Mouse (Mus musculus) small intestine, adult 2 months (tissue): Measurements from ENCODE around the gene Gm7073. TPM values are rescaled to one million over a fixed set of nuclear protein-coding genes. Genes with fewer than 3 reads are reported as not detected.

Experiments used
- H3K27ac ChIP-seq: fragments of 200-500 bp; 2 replicates; pipeline ENCODE4 v1.5.1; 2012; ENCODE audit warnings: low read depth, low read length, control low read depth, inconsistent platforms; ENCODE audit not compliant: insufficient read depth
- H3K27me3 ChIP-seq: fragments of 200-500 bp; 2 replicates; pipeline ENCODE4 v1.6.1; 2012; ENCODE audit warnings: mild to moderate bottlenecking, moderate library complexity, low read length, inconsistent platforms; ENCODE audit not compliant: control insufficient read depth, insufficient read depth
- H3K36me3 ChIP-seq: fragments of 200-500 bp; 2 replicates; pipeline ENCODE4 v1.6.1; 2012; ENCODE audit warnings: mild to moderate bottlenecking, low read length, control low read depth, inconsistent platforms; ENCODE audit not compliant: control insufficient read depth, insufficient read depth
- H3K4me1 ChIP-seq: fragments of 200-500 bp; 2 replicates; pipeline ENCODE4 v1.6.1; 2012; ENCODE audit warnings: low read length, inconsistent platforms, mixed read lengths; ENCODE audit not compliant: control insufficient read depth, insufficient read depth, insufficient read length
- H3K4me3 ChIP-seq: fragments of 200-500 bp; 2 replicates; pipeline ENCODE4 v1.5.1; 2012; ENCODE audit warnings: low read depth, mild to moderate bottlenecking, control low read depth, inconsistent platforms, low read length, moderate library complexity
- CTCF ChIP-seq: fragments of 200-500 bp; IDR thresholded peaks from 2 replicates; pipeline ENCODE4 v1.5.1; 2012; ENCODE audit warnings: low read depth, mild to moderate bottlenecking, control low read depth, inconsistent platforms, low read length, moderate library complexity, mixed read lengths; ENCODE audit not compliant: insufficient replicate concordance, insufficient read length; ENCODE audit errors: extremely low read depth
- POLR2A ChIP-seq: fragments of 200-500 bp; IDR thresholded peaks from 2 replicates; pipeline ENCODE4 v1.6.1; 2012; ENCODE audit warnings: low read depth, mild to moderate bottlenecking, control low read depth, inconsistent platforms, low read length, moderate library complexity
- WGBS: fragments of 180-500 bp; shearing (Covaris S2); methylation state at CpG from one replicate; pipeline ENCODE4 v1.1.7; 2018; 5-methylcytosine and 5-hydroxymethylcytosine counted together
- polyA plus RNA-seq: library from polyadenylated mRNA; depleted of rRNA; stranded (reverse); fragments of >200 nt; gene quantifications from 2 replicates; pipeline ENCODE4 v1.2.3, GENCODE M21; 2012; rRNA removed

Gm7073 gene
- polyA plus RNA-seq, 1 experiment = not detected

DNA sequence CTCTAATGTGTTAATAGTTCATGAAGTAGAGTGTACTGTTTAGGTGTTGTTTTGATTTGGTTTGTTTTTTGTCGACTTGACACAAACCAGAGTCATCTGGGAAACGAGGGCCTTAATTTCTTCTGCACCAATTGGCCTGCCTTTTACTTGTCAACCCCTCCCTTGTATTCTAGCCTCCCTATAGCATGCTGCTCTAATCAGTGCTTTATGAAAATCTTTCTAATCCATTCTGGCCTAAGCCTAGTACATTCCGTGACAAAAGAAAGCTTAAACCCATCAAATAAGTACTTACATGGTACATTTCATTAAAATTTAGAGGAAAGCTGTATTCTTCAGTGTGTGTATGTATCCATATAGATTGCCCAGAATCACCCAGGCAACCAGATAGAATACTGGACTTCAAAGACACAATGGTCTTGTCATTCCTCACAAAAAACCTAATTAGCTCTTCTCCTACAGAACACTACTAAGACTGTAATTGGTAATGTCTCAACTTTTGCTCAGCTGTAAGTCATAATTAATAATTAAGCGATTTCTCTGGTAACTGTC, 124.4 kb downstream of the Gm7073 start:
- Histone ChIP-seq H3K4me1 (no peaks in the 10 kb centered on the region), H3K4me3 (no peak overlapping the region), H3K27ac (no peak overlapping the region), H3K27me3 (no peaks in the 10 kb centered on the region), H3K36me3 (no peaks in the 10 kb centered on the region)
- WGBS = 62% methylated on average over 4 of the region's 4 CpGs
- TF ChIP-seq POLR2A (no peak), CTCF (no peak)

DNA sequence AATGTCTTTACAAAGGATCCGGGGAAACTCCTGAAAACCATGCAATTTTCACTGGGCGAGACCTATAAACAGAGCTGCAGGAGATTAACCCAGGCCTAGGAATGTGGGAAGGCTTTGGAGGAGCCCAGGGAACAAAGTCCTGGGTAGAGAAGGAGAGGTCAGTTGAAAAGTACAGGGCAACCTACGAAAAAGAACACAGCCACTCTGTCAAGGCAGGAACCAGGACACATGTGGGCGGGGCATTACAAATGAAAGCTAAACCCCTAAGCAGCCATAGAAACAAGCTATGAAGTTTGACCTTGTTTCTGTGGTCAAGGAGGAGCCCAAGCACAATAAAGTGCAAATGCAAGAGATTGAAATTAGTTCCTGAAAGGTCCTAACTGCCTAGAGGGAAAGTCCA, 133.4 kb downstream of the Gm7073 start:
- H3K27me3 ChIP-seq = no peaks in the 10 kb centered on the region
- TF ChIP-seq POLR2A (no peak), CTCF (no peak)
- 33% methylated on average over 4 of the region's 4 CpGs for WGBS
- no peaks in the 10 kb centered on the region for H3K4me1 ChIP-seq
- H3K4me3 ChIP-seq = no peak overlapping the region
- no peaks in the 10 kb centered on the region for H3K36me3 ChIP-seq
- H3K27ac ChIP-seq = peak overlapping the region; percentile 2; the same call in 1 of the 2 replicates

DNA sequence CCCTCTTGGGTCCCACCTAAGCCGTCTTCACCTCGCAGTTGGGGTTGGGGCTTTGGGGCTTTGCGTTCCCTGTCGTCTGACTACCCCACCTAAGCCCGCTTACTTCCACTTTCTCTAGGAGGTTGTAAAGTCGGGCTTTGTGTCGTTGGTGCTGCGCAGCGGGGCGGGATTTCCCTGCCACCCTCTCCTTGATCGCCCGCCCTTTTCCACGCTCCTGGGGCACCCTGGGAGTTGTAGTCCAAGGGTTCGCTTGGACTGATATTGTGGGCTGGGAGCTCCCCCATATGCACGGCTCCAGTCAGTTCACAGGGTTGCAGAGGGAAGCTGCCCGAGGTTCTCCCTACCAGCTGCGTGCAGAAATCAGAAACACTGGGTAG, 134.4 kb downstream of the Gm7073 start:
- Histone ChIP-seq H3K4me3 (peak overlapping the region; percentile 98), H3K36me3 (no peaks in the 10 kb centered on the region), H3K27me3 (no peaks in the 10 kb centered on the region), H3K27ac (peak overlapping the region; percentile 93), H3K4me1 (no peaks in the 10 kb centered on the region)
- TF ChIP-seq POLR2A (peak; percentile 89), CTCF (peak; percentile 40; the same call in 1 of the 2 replicates)
- 13% methylated on average over 17 of the region's 17 CpGs for WGBS

DNA sequence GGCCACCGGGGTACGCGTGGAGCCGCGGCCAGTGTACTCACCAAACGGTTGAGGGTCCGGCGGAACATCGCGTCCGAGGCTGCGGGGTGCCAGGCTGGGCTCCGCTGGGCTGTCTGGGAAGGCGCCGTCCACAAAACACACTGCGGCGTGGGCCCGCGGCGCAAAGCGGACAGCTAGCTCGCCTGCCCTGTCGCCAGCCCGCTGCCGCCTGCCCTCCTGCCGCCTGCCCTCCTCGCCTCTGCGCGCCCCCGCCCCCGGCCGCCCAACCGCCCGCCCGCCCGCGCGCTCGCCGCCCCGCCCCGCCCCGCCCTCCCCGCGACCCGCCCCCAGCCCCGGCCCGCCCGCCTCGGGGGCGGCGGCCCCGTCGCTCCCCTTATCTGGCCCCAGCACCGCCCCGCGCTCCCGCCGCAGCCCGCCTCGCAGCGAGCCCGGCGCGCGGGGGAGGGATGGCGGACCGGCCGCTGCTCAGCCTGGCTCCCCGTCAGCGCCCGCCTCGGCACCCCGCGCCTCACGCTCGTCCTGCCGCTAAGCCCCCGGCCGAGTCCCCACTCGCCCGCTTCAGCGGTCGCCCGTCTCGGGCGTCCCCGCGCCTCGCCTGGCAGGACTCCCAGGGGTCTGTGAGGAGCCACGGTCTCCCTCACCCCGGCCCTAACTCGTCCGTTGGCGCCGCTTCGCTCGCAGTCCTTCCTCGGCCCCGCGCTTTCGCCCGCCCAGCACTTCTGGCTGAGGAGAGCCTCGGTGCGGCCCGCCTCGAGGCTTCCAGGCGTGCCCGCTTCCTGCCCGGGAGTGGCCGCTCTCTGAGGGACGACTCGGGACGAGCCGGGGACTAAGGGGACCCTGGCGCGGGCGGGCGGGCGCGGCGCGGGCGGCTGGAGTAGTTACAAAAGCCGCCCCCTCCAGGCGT, 135.0 kb downstream of the Gm7073 start:
- H3K4me1 ChIP-seq = no peaks in the 10 kb centered on the region
- WGBS = 17% methylated on average over 95 of the region's 126 CpGs
- no peak for TF ChIP-seq CTCF
- peak; percentile 61 for TF ChIP-seq POLR2A

DNA sequence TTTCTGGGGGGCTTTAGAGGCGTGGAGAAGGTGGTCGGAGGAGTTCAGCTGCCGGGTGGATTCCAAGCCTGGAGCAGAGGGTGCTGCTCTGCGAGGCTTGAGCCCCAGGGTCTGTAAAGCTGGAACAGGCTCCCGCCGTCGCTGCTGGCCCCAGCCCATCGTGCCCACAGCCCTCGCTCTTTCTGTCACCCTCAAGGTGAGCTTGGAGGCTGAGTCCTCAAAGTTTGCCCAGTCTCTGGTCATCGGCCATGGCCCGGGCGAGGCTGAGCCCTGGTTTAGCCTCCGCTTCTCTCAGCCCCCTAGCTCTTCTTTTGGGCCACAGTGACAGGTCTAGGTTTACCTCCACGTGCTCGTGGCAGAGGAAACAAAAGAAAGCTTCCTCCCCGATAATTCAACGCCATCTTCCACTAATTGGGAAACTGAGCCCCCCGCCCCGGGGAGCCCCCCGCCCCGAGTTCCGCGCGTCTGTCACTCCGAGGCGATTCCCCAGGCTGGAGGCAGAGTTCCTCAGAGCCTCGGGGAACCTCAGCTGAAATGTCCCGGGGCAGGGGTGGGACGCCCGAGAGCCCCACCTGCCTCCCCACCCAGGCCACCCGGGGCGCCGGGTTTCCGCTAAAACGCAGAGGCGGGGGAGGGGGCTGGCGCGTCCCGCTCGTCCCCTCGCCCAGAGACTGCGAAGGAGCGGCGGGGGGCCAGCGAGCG, 135.8 kb downstream of the Gm7073 start:
- Histone ChIP-seq H3K4me3 (peak overlapping the region; percentile 100), H3K27ac (peak overlapping the region; percentile 69)

More for the DNA sequence above, 135.0 kb downstream of the Gm7073 start:
- Histone ChIP-seq H3K36me3 (no peaks in the 10 kb centered on the region), H3K27me3 (no peaks in the 10 kb centered on the region), H3K27ac (peak overlapping the region; percentile 93), H3K4me3 (peak overlapping the region; percentile 100)

DNA sequence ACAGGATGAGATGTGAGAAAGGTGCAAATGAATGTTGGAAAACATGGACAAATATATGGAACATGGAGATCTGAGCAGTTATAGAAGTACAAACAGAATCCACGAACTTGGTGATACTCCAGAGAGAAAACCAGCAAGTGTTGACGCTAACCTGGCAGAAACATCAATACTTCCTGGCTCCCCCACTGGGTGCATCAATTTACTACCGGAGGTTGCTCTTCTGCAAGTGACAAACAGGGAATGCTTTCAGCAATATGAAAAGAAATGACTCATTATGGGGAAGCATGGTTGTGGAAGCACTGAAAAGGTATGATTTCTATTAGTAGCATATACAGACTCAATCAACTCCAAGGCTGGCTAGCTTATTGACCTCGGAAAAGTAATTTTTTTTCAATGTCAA, 144.8 kb downstream of the Gm7073 start:
- H3K27ac ChIP-seq = no peak overlapping the region
- H3K27me3 ChIP-seq = no peaks in the 10 kb centered on the region
- H3K4me3 ChIP-seq = no peak overlapping the region
- H3K4me1 ChIP-seq = no peaks in the 10 kb centered on the region
- 80% methylated on average over 4 of the region's 4 CpGs for WGBS
- H3K36me3 ChIP-seq = no peaks in the 10 kb centered on the region
- no peak for TF ChIP-seq CTCF
- TF ChIP-seq POLR2A = no peak

More for the DNA sequence above, 135.8 kb downstream of the Gm7073 start:
- TF ChIP-seq POLR2A (no peak), CTCF (no peak)
- Histone ChIP-seq H3K36me3 (no peaks in the 10 kb centered on the region), H3K27me3 (no peaks in the 10 kb centered on the region), H3K4me1 (no peaks in the 10 kb centered on the region)
- 10% methylated on average over 45 of the region's 46 CpGs for WGBS

DNA sequence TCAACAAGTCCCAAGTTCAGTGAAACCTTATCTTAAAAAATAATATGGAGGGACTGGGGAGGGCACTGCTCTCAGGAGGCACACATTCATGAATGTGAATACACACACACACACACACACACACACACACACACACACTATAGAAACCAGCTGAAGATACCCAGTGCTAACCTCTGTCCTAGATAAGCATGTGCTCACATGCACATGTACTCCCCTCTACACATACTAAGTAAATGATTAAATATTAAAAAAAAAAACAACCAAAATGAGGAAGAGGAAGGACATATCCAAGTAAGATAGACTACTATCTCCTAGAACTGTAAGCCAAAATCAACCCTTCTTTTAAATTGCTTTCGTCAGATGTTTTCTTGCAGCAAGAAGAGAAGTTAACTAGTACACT, 152.2 kb downstream of the Gm7073 start:
- no peaks in the 10 kb centered on the region for H3K36me3 ChIP-seq
- WGBS = 72% methylated on average over 1 of the region's 1 CpGs
- H3K27me3 ChIP-seq = no peaks in the 10 kb centered on the region
- H3K4me3 ChIP-seq = no peak overlapping the region
- no peak overlapping the region for H3K27ac ChIP-seq
- H3K4me1 ChIP-seq = no peaks in the 10 kb centered on the region
- TF ChIP-seq POLR2A (no peak), CTCF (no peak)

Other genes with a start within 250 kb of the Gm7073 start
- gene Atp11c, start 53.4 kb upstream of the Gm7073 start, polyA plus RNA-seq = 0.58 and 1.1 TPM in 2 replicates